Mouse (Mus musculus): ENCODE results near the gene Zmym2. TPM values are rescaled to one million over a fixed set of nuclear protein-coding genes. Genes with fewer than 3 reads are reported as not detected.

The Zmym2 gene
- polyA plus RNA-seq, 1 experiment from 2014 or later = 53.0 TPM

DNA sequence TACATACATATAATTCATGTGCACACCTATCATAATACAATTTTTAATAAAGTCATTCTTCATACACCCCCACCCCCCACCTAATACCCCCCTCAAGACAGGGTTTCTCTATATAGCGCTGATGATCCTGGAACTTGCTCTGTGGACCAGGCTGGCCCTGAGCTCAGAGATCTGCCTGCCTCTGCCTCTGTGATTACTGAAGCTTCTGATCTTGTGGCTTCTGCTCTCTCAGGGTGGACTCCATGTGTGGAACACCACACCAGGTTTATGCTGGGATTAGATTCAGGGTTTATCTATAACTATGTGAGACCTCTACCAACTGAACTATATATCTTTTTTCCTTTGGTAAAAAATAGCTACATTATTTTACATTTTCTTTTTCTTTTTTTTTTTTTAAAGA lies 10.1 kb downstream of the Zmym2 start:
- Histone ChIP-seq H3K4me1 (replicated peaks; ENCODE audit: control insufficient read depth, insufficient read depth, low read length) (no peaks in the 10 kb centered on the region), H3K9me3 (ENCODE audit: control insufficient read depth, low read length) (no peaks in the 10 kb centered on the region), H3K4me2 (replicated peaks) (no peak overlapping the region), H3K4me3 (replicated peaks; ENCODE audit: low read length) (no peak overlapping the region), H3K27me3 (ENCODE audit: control insufficient read depth, insufficient read depth, low read length) (no peaks in the 10 kb centered on the region), H3K9ac (no peak overlapping the region), H3K36me3 (replicated peaks; ENCODE audit: control insufficient read depth, insufficient read depth) (peaks cover 31% of the 10 kb centered on the region), H3K27ac (no peak overlapping the region)
- ATAC-seq (ENCODE audit: low FRiP score) = no peak
- DNase-seq (ENCODE audit: low spot score) = no peak
- 100% methylated on average over 1 of the region's 1 CpGs for WGBS

DNA sequence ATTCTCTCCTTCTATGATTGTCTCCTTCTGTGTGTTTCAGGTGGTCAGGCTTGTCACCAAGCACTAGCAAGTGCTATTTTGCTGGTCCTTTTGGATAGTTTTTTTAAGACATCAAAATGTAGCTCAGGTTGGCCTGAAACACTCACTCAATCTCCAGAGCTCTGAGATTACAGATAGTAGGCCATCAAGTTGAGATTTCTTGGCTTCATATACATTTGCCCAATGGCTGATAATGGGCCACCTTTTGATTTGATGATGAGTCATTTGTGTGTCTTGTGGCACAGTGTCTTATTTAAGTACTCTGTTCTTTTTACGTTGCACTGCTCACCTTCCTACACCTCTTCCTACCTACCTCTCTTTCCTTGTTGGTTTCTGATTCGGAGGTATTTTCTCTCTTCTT lies 11.0 kb downstream of the Zmym2 start:
- Histone ChIP-seq H3K27ac (no peak overlapping the region), H3K4me3 (replicated peaks; ENCODE audit: low read length) (no peak overlapping the region), H3K9me3 (ENCODE audit: control insufficient read depth, low read length) (no peaks in the 10 kb centered on the region), H3K4me1 (replicated peaks; ENCODE audit: control insufficient read depth, insufficient read depth, low read length) (no peaks in the 10 kb centered on the region), H3K9ac (no peak overlapping the region), H3K36me3 (replicated peaks; ENCODE audit: control insufficient read depth, insufficient read depth) (peaks cover 31% of the 10 kb centered on the region), H3K27me3 (ENCODE audit: control insufficient read depth, insufficient read depth, low read length) (no peaks in the 10 kb centered on the region), H3K4me2 (replicated peaks) (no peak overlapping the region)
- DNase-seq (ENCODE audit: low spot score) = no peak
- no peak for ATAC-seq (ENCODE audit: low FRiP score)
- 97% methylated on average over 2 of the region's 2 CpGs for WGBS

DNA sequence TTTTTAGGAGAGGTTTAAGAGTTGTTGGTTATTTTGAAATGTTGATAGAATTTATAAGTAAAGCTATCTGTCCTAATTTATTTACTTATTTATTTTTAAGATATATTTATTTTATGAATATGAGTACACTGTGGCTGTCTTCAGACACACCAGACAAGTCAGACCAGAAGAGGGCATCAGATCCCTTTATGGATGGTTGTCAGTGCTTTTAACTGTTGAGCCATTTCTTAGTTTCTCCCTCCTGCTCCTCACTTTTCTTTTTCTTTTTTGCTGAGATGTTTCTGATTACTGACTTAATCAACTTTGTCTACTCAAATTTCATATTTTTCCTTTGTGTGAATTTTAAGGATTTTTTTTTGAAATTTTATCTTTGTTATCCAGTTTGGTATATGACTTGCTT lies 13.2 kb downstream of the Zmym2 start:
- no peak for DNase-seq (ENCODE audit: low spot score)
- Histone ChIP-seq H3K27ac (no peak overlapping the region), H3K4me2 (replicated peaks) (no peak overlapping the region), H3K4me3 (replicated peaks; ENCODE audit: low read length) (no peak overlapping the region), H3K36me3 (replicated peaks; ENCODE audit: control insufficient read depth, insufficient read depth) (peaks cover 31% of the 10 kb centered on the region), H3K27me3 (ENCODE audit: control insufficient read depth, insufficient read depth, low read length) (no peaks in the 10 kb centered on the region), H3K9ac (no peak overlapping the region), H3K4me1 (replicated peaks; ENCODE audit: control insufficient read depth, insufficient read depth, low read length) (no peaks in the 10 kb centered on the region; the same call in 1 of the 2 replicates), H3K9me3 (ENCODE audit: control insufficient read depth, low read length) (no peaks in the 10 kb centered on the region)
- ATAC-seq (ENCODE audit: low FRiP score) = no peak

DNA sequence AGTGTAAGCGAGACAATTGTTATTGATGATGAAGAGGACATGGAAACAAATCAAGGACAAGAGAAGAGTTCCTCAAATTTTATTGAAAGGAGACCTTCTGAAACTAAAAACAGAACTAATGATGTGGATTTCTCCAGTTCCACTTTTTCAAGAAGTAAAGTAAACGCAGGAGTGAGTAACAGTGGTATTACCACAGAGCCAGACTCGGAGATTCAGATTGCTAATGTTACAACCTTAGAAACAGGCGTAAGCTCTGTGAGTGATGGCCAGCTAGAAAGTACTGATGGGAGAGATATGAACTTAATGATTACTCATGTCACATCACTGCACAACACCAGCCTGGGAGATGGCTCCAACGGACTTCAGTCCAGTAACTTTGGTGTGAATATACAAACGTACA lies 16.6 kb downstream of the Zmym2 start:
- Histone ChIP-seq H3K36me3 (replicated peaks; ENCODE audit: control insufficient read depth, insufficient read depth) (peaks cover 22% of the 10 kb centered on the region; the same call in 1 of the 2 replicates), H3K4me1 (replicated peaks; ENCODE audit: control insufficient read depth, insufficient read depth, low read length) (no peaks in the 10 kb centered on the region; the same call in 1 of the 2 replicates), H3K9ac (no peak overlapping the region), H3K4me2 (replicated peaks) (no peak overlapping the region), H3K4me3 (replicated peaks; ENCODE audit: low read length) (no peak overlapping the region), H3K27me3 (ENCODE audit: control insufficient read depth, insufficient read depth, low read length) (no peaks in the 10 kb centered on the region), H3K9me3 (ENCODE audit: control insufficient read depth, low read length) (no peaks in the 10 kb centered on the region), H3K27ac (no peak overlapping the region)
- ATAC-seq (ENCODE audit: low FRiP score) = no peak
- WGBS = 93% methylated on average over 6 of the region's 6 CpGs
- no peak for DNase-seq (ENCODE audit: low spot score)

DNA sequence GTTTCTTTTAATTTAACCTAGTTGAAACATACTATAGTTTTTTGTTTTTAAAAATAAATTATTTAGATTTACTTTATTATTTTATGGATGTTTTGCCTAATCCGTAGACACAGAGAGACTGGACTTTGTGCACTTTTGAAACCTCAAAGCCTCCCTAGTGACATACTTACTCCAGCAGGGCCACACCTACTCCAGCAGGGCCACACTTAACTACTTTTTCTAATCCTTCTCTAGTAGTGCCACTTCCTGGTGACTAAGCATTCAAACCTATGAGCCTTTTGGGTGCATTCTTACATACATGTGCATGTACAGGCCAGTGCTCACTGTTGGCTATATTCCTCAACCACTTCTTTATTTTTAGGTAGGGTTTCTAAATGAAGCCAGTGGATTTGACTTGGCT lies 19.2 kb downstream of the Zmym2 start:
- no peak overlapping the region for H3K9ac ChIP-seq
- no peak overlapping the region for H3K27ac ChIP-seq
- H3K4me3 ChIP-seq (replicated peaks; ENCODE audit: low read length) = no peak overlapping the region
- no peaks in the 10 kb centered on the region; the same call in 1 of the 2 replicates for H3K4me1 ChIP-seq (replicated peaks; ENCODE audit: control insufficient read depth, insufficient read depth, low read length)
- DNase-seq (ENCODE audit: low spot score) (no peak), ATAC-seq (ENCODE audit: low FRiP score) (no peak)
- 94% methylated on average over 1 of the region's 1 CpGs for WGBS
- H3K4me2 ChIP-seq (replicated peaks) = no peak overlapping the region
- peaks cover 26% of the 10 kb centered on the region for H3K36me3 ChIP-seq (replicated peaks; ENCODE audit: control insufficient read depth, insufficient read depth)
- H3K9me3 ChIP-seq (ENCODE audit: control insufficient read depth, low read length) = no peaks in the 10 kb centered on the region
- no peaks in the 10 kb centered on the region for H3K27me3 ChIP-seq (ENCODE audit: control insufficient read depth, insufficient read depth, low read length)

DNA sequence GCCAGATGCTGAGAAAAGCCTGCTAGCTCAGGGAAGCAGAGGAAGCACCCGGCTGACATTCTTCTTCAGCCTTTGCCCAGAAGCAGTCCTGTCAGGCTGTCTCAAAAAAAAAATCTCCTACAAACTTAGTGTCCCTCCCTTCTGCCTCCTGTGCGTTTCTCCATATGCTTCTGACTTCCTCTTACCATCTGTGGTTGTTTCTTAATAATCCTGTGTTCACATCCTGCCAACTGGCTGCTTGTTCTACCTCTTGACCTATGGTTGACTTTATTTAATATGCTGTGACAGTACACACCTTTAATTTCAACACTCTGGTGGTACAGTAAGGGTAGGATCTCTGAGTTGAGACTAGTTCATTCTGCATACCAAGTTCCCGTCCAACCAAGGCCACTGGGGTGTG lies 32.1 kb downstream of the Zmym2 start:
- 81% methylated on average over 3 of the region's 3 CpGs for WGBS
- H3K9me3 ChIP-seq (ENCODE audit: control insufficient read depth, low read length) = no peaks in the 10 kb centered on the region
- H3K4me3 ChIP-seq (replicated peaks; ENCODE audit: low read length) = no peak overlapping the region
- peaks cover 49% of the 10 kb centered on the region for H3K36me3 ChIP-seq (replicated peaks; ENCODE audit: control insufficient read depth, insufficient read depth)
- no peak overlapping the region for H3K9ac ChIP-seq
- H3K4me1 ChIP-seq (replicated peaks; ENCODE audit: control insufficient read depth, insufficient read depth, low read length) = no peaks in the 10 kb centered on the region
- DNase-seq (ENCODE audit: low spot score) = no peak
- no peak overlapping the region for H3K27ac ChIP-seq
- ATAC-seq (ENCODE audit: low FRiP score) = no peak
- no peak overlapping the region for H3K4me2 ChIP-seq (replicated peaks)
- no peaks in the 10 kb centered on the region for H3K27me3 ChIP-seq (ENCODE audit: control insufficient read depth, insufficient read depth, low read length)

DNA sequence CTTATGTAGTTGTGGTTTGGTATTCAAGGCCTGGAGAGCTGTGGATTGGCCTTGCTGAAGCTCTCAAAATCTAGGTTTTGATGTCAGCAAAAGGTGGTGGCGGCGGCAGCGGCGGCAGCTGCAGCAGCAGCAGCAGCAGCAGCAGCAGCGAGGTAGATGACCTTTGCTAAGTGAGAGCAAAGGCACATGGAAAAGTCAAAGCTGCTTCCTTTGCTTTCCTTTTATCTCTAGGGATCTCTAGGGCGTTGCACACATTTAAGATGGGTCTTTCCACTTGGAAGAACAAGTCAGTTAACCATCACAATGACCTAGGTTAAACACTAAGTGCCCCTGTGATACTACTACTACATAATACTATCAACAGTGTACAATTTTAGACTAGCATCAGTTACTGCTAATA lies 49.0 kb downstream of the Zmym2 start:
- Histone ChIP-seq H3K4me2 (replicated peaks) (no peak overlapping the region), H3K4me1 (replicated peaks; ENCODE audit: control insufficient read depth, insufficient read depth, low read length) (no peaks in the 10 kb centered on the region), H3K27ac (no peak overlapping the region), H3K36me3 (replicated peaks; ENCODE audit: control insufficient read depth, insufficient read depth) (peaks cover 65% of the 10 kb centered on the region), H3K27me3 (ENCODE audit: control insufficient read depth, insufficient read depth, low read length) (no peaks in the 10 kb centered on the region), H3K9ac (no peak overlapping the region), H3K4me3 (replicated peaks; ENCODE audit: low read length) (no peak overlapping the region), H3K9me3 (ENCODE audit: control insufficient read depth, low read length) (no peaks in the 10 kb centered on the region)
- ATAC-seq (ENCODE audit: low FRiP score) (no peak), DNase-seq (ENCODE audit: low spot score) (no peak)
- WGBS = 85% methylated on average over 6 of the region's 6 CpGs

DNA sequence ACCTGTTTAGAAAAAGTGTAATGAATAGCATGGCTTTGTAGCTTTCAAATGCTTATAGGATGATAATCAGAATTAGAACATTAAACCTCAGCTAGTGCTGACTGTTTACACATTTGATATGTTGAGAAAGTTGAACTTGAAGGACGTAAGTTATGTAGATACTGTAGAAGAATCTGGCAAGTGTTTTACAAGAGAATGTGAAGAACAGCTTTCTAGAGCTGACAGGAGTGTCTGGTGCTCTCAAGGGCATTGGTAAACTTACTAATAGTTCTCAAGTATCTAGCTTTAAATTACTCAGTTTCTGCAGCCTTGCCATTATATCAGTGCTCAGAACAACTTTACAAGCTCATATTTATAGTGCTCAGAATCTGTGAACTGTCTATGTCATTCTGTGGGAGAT lies 53.5 kb downstream of the Zmym2 start:
- no peak overlapping the region for H3K4me3 ChIP-seq (replicated peaks; ENCODE audit: low read length)
- 96% methylated on average over 1 of the region's 1 CpGs for WGBS
- ATAC-seq (ENCODE audit: low FRiP score) = no peak
- no peak overlapping the region for H3K9ac ChIP-seq
- H3K4me2 ChIP-seq (replicated peaks) = no peak overlapping the region
- no peak overlapping the region for H3K27ac ChIP-seq
- no peak for DNase-seq (ENCODE audit: low spot score)
- no peaks in the 10 kb centered on the region for H3K9me3 ChIP-seq (ENCODE audit: control insufficient read depth, low read length)
- no peaks in the 10 kb centered on the region for H3K4me1 ChIP-seq (replicated peaks; ENCODE audit: control insufficient read depth, insufficient read depth, low read length)
- no peaks in the 10 kb centered on the region for H3K27me3 ChIP-seq (ENCODE audit: control insufficient read depth, insufficient read depth, low read length)
- peaks cover 82% of the 10 kb centered on the region for H3K36me3 ChIP-seq (replicated peaks; ENCODE audit: control insufficient read depth, insufficient read depth)

DNA sequence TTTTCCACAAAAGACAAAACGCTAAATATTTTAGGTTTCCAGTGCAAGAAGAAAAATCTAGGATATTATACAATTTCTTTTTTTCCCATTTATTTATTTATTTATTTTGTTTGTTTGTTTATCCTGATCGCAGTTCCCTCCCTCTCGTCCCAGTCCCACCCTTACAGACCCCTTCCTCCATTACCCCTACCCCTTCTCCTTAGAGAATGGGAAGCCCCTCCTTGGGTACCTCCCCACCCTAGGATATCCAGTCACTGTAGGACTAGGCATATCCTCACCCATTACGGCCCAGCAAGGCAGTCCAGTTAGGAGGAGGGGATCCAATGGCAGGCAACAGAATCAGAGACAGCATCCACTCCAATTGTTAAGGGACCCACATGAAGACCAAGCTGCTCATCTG lies 66.5 kb downstream of the Zmym2 start:
- H3K36me3 ChIP-seq (replicated peaks; ENCODE audit: control insufficient read depth, insufficient read depth) = peaks cover 85% of the 10 kb centered on the region
- DNase-seq (ENCODE audit: low spot score) (no peak), ATAC-seq (ENCODE audit: low FRiP score) (no peak)
- H3K4me3 ChIP-seq (replicated peaks; ENCODE audit: low read length) = no peak overlapping the region
- WGBS = 96% methylated on average over 4 of the region's 4 CpGs
- no peaks in the 10 kb centered on the region for H3K9me3 ChIP-seq (ENCODE audit: control insufficient read depth, low read length)
- H3K27me3 ChIP-seq (ENCODE audit: control insufficient read depth, insufficient read depth, low read length) = no peaks in the 10 kb centered on the region
- no peak overlapping the region for H3K4me2 ChIP-seq (replicated peaks)
- no peak overlapping the region for H3K27ac ChIP-seq
- no peaks in the 10 kb centered on the region for H3K4me1 ChIP-seq (replicated peaks; ENCODE audit: control insufficient read depth, insufficient read depth, low read length)
- no peak overlapping the region for H3K9ac ChIP-seq

DNA sequence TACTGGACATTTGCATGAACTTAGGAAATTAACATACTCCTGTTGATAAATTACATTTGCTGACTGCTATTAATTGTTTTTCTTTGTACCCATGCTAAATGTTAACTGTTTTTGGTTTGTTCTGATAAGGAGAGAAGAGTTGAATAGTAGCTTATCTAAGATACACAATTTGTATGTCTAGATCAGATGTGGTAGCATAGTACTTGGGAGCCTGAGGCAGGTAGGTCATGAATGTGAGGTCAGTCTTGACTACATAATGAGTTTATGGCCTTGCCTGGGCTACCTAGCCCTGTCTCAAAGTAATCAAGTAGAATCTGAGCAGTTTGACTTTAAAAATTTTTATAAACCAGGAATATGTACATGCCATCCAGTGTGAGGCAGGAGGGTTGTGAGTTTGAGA lies 67.9 kb downstream of the Zmym2 start:
- Histone ChIP-seq H3K9me3 (ENCODE audit: control insufficient read depth, low read length) (no peaks in the 10 kb centered on the region), H3K4me2 (replicated peaks) (no peak overlapping the region), H3K27ac (no peak overlapping the region), H3K4me1 (replicated peaks; ENCODE audit: control insufficient read depth, insufficient read depth, low read length) (no peaks in the 10 kb centered on the region), H3K9ac (no peak overlapping the region), H3K36me3 (replicated peaks; ENCODE audit: control insufficient read depth, insufficient read depth) (peaks cover 85% of the 10 kb centered on the region), H3K4me3 (replicated peaks; ENCODE audit: low read length) (no peak overlapping the region), H3K27me3 (ENCODE audit: control insufficient read depth, insufficient read depth, low read length) (no peaks in the 10 kb centered on the region)
- DNase-seq (ENCODE audit: low spot score) = no peak
- no peak for ATAC-seq (ENCODE audit: low FRiP score)
